Mouse (Mus musculus) kidney, postnatal 25 days (tissue): ENCODE results near the gene Dnah3.
A peak's percentile ranks its signal among the peaks of the same experiment; 100 is the strongest.

Experiments used
- DNase-seq, 2 experiments: peaks; one replicate each; pipeline ENCODE4 v3.0.0; 2021; ENCODE audit warnings: mixed read lengths in 2 of 2

Dnah3 gene

GRCm38 (mm10) chr7:120095180-120095579 lies at the start of gene Dnah3:
Dnah3 (minus strand) TSS chr7:120095280.
- no peak for DNase-seq

- DNase-seq: no peak
These were observed 47.7 kb upstream of the Dnah3 start for GRCm38 (mm10) chr7:120142743-120143142.

DNA sequence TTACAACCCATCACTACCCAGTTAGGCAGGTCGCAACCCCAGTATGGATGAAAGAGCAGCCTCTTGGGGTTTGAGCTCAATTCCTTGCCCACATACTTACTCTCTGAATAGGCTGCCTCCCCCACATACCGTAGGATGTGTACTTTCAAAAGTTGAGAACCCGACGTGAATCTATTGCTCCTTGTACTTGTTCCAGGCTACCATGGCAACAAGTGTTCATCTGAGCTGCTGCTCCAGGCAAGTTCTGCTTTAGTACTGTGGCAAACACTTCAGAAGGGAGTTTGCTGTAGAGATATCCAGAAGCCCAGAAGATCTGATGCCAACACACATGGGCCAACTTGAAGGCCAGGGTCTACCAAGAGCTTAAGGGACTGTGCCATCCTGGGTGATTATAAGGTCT lies 33.9 kb upstream of the Dnah3 start:
- DNase-seq: no peak

DNA sequence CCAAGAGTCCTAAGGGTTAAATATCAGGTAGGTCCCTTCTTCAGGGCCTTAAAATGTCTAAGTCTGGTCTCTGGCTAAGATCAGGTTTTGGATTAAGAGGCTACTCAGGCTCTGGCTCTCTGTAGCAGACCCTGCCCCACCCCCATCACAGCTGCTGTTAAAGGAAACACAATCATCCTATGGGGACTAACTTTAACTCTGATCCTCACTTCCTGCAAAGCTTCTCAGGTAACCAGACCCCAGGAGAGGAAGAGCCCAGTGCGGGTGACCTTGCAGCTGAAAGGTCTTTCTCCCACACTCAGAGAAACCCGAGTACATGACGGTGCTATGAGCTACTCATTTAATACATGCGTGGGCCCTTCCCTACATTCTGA lies 32.6 kb upstream of the Dnah3 start:
- no peak for DNase-seq

GRCm38 (mm10) chr7:120126976-120127685 lies 32.1 kb upstream of the Dnah3 start:
- DNase-seq: no peak

GRCm38 (mm10) chr7:120124844-120125243 lies 29.8 kb upstream of the Dnah3 start:
- peak; percentile 76 to 80 for DNase-seq

- no peak for DNase-seq
These were observed 28.7 kb upstream of the Dnah3 start for GRCm38 (mm10) chr7:120123776-120124175.

DNA sequence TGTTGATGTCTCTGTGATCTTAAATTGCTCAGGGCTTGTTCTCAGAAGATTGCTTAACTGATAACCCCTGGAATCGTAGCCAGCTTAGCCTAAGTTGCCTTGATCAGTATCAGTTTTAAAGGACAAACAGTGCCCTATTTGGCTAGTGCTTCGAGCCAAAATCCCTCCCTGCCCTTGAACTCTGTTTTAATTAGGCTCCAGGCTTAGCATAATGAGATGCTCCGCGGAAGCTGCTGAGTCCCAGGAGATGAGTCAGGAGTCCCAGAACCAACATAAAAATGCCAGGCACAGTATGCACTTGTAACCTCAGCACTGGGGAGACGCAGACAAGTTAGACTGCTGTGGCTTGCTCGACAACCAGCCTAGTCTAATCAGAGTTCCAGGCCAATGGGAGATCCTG lies 22.4 kb upstream of the Dnah3 start:
- no peak for DNase-seq

GRCm38 (mm10) chr7:120116976-120117375 lies 21.9 kb upstream of the Dnah3 start:
- no peak for DNase-seq

GRCm38 (mm10) chr7:120109676-120110075 lies 14.6 kb upstream of the Dnah3 start:
- DNase-seq: no peak

DNA sequence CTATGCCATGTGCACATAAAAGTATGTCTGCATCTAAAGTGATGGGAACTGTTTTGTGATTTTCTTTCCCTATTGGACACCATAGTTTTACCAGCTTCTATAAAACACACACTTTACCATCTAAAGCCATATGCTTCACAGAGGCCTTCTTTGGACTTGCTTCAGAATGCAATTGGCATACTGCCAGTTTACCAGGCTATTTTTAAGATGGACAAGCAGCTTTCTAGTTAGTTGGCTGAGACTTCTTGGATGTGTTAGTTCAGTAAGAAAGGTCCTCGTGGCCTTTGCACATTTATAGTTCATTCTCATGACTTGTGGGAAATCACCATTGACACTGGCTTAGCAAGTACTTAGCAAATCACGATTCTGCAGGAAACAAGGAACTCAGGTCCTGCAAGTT lies 11.3 kb upstream of the Dnah3 start:
- DNase-seq: no peak

DNA sequence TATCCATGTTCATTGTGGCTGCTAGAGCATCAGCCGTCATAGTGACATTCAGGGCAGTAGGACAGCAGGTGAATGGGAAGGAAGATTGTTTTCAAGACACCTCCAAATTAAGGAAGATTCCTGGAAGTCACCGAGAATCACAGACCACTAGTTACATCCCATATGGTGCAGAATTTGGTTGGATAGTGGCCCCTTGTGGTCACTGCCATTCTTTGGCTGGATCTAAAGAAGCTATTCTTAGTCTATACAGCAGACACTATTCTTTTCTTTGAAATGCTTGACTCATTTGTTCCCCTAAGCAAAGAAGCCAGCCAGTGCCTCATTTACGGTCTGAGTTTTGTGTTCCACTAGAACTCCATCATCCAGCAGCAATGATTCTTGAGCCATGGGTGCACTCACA lies 9.9 kb upstream of the Dnah3 start:
- DNase-seq: no peak

- peak; percentile 45 to 56 for DNase-seq
These were observed 8.0 kb upstream of the Dnah3 start for GRCm38 (mm10) chr7:120103019-120103567.

DNA sequence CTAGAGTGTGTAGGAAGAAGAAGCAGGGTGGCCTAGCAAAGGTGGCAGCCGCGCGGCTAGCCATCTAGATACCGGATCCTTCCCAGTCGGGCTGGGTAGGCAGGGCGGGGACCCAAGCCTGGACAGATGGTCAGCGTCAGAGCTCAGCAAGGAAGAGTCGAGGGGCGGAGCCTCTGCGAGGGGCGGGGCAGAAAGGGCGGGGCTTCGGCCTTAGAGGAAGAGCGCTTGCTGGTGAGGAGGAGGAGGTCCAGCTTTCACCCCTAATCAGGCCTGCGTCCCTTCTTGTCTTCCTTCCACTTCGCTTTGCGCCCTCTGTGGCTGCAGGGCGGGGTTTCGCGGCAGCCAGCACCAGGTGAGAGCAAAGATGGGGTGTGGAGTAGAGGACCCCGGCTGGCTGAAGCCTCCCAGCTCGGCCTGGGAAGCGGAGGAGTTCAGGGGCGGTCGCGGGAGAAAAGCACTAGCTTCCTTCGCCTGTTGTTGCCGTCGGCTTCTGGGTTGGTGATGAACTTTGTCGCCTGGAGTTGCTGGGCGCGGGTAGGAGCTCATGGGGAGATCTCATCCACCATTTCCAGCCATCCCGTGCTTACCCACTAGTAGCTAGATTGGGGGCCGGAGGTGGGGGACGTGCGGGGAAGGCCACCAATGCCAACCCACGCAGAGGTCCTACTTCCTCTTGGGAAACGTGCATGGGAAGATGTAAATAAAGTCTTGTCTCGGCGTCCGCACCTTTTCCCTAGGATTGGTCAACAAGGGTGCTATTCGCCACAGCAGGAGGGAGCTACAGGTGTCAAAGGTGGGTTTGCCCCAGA lies 7.3 kb upstream of the Dnah3 start, which contains the start of gene Tmem159:
Gene Tmem159, plus strand, starts transcription at position 190 of the 809 bp plus-strand sequence.
- peak; percentile 95 for DNase-seq

DNA sequence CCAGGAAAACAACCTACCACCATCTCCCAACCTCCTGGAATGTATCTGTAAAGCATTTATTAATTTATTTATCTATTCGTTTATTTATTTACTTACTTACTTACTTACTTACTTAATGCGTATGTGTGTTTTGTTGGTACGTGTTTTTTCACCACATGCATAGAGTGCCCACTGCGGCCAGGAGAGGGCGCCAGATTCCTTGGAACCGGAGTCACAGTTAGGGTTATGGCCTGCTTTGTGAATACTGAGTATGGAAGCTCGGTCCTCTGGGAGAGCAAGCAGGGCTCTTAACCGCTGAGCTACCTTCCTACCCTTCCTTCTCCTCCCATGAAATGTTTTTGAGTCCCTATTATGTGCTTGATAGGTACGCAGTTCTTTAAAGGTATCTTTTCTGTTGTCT lies 3.3 kb upstream of the Dnah3 start:
- DNase-seq: peak; percentile 82 to 89

- DNase-seq: peak; percentile 65 to 83
These were observed 2.8 kb upstream of the Dnah3 start for GRCm38 (mm10) chr7:120097845-120098244.

DNA sequence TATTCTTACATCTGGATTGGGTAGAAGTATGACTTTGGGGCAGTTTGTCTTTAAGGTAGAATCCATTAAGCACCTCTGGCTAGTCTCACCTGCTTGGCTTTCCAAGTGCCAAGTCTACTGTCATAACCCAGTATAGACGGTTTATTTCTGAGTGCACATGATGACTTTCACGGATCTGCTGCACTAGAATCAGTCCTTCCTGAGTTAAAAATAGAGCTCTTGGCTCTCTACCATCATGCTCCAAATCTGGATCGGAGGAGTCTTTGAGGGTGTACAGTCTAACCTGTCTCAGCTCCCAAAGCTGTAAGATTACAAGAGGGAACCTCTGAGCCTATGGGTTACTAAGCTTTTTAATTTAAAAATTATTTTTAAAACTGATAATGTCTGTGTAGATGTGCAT lies 864 bp downstream of the Dnah3 start:
- DNase-seq: no peak

GRCm38 (mm10) chr7:120093033-120093432 lies 2.0 kb downstream of the Dnah3 start:
- no peak for DNase-seq

DNA sequence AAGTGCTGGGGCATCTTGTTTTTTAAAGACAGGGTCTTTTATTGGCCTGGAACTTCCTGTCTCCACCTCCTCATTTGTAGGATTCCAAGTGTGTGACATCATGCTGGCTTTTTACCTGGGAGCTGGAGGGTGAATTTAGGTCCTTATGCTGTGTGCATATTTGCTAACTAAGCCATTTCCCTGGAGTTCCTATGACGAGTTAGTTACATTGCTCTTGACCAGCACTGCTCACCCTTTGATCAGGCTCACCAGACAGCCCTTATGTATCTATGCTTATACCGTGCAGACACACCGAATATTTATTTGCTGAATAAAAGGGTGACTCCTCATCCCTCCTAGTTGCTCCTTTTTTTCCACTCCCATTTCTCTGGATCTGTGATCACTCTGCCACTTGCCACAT lies 14.9 kb downstream of the Dnah3 start:
- DNase-seq: no peak

GRCm38 (mm10) chr7:120069164-120069563 lies 25.9 kb downstream of the Dnah3 start:
- no peak for DNase-seq

- DNase-seq: no peak
These were observed 27.0 kb downstream of the Dnah3 start for GRCm38 (mm10) chr7:120068114-120068513.

DNA sequence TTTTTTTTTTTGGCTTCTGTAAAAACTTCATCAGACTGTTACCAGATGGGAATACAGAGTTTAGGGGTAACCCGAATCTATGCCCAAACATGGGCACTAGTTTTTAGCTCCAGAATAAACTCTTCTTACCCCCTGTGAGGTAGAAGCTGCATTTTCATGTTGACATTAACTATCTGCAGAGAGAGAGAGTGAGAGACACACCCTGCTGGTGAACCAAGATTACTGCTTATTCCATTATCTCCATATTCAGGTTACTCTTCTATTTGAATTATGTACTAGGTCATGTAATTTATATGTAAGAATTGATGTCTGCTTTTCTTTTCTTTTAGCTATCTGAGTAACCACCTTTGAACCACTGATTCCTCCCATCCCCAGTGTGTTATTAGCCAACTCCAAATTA lies 31.0 kb downstream of the Dnah3 start:
- DNase-seq: no peak

DNA sequence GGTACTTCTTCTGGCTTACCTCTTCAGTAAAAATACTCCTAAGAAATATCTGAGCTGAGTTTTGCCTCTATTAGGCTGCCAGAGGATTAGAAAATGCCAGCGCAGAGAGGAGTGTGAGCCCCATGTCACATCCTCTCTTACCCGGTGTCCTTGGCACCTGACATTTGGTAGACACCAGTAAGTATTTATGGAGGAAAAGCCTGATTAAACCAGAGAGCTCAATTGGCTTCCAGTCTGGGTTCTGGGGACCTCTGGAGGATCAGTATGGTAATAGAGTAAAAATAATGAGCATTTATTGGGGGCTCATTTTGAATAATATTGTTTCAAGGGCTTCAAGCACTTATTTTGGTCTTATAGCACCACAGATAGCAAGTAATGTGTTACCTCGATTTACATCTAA lies 39.6 kb downstream of the Dnah3 start:
- DNase-seq: no peak

DNA sequence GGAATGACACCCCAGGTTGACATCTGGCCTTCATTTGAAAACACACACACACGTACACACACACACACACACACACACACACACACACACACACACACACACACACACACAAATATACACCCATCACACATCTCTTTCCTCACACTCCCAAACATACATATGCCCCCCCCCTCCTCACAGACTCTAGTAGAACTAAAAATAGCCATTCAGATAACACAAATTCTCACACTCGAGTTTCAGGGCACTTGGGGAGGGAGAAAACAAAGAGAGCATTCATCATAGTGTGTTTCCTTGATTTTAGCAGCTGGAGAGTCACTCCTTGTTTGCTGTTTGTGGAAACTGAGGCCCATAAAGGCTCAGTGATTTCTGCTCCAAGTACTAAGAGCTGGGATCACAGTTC lies 41.1 kb downstream of the Dnah3 start:
- DNase-seq: no peak
